In the genomic region with DNA sequence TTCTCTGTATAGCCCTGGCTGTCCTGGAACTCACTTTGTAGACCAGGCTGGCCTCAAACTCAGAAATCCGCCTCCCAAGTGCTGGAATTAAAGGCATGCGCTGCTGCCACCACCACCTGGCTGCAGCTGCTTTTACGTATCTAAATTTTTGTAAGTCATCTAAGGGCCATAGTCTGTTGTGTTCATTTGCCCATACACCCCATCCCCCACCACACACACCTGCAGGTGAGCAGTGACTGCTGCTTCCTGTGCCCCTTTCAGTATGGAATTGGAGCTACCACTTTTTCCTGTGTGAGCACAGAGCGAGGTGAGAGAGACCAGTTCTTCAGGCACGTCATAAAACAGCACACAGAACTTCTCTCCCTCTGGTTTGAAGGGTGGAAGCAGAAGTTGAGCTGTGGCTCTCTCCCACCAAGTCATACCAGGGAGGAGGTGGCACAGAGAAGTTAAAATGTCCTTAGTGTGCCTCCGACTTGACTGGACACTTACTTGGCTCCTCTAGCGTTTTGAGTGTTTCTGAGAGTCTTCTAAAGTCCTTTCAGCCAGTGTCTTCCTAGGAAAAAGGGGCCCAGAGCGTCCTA, we compare ENCODE assay signal across 15 mouse cellular contexts. TPM values are rescaled to one million over a fixed set of nuclear protein-coding genes. Genes with fewer than 3 reads are reported as not detected.
A peak's percentile ranks its signal among the peaks of the same experiment; 100 is the strongest.
DNase-seq lines count a peak whose midpoint lies in the region; ATAC-seq and TF ChIP-seq lines count a peak whose summit lies in the region.
"Had no signal": no experiment of that assay in that cellular context is flagged by ENCODE, and none has a peak within 500 bp of the region (broad histone marks: within the 10 kb centered on the region; RNA-seq: fewer than 3 reads in every experiment).

No protein-coding gene starts in this region.

- H3K36me3 ChIP-seq in kidney, embryonic 14.5 days (ENCODE audit: control insufficient read depth, insufficient read depth, low read length): no peaks in the 10 kb centered on the region
- no peaks in the 10 kb centered on the region for H3K36me3 ChIP-seq in stomach, embryonic 16.5 days (ENCODE audit: control insufficient read depth, insufficient read depth, low read length)
- H3K36me3 ChIP-seq: embryonic facial prominence, embryonic 13.5 days; neural tube, embryonic 13.5 days had no signal

- H3K4me2 ChIP-seq in kidney, embryonic 14.5 days (replicated peaks; ENCODE audit: low read depth, low read length): no peak overlapping the region
- H3K4me2 ChIP-seq in stomach, embryonic 16.5 days (ENCODE audit: low read depth, low read length): no peak overlapping the region
- H3K4me2 ChIP-seq: embryonic facial prominence, embryonic 13.5 days; neural tube, embryonic 13.5 days had no signal

- ATAC-seq in kidney, embryonic 14.5 days (ENCODE audit: low FRiP score, low TSS enrichment): no peak
- peak; percentile 63 to 72 for ATAC-seq in hematopoietic stem cell, adult 5-6 weeks (replicated peaks in 1 of 2; ENCODE audit: insufficient read depth in 1 of 2, low FRiP score in 2 of 2, low TSS enrichment in 1 of 2, low read depth in 1 of 2, poor library complexity in 2 of 2, severe bottlenecking in 2 of 2)
- ATAC-seq in stomach, embryonic 16.5 days (ENCODE audit: insufficient read depth, low FRiP score): no peak
- ATAC-seq in activated CD4-positive, CD25-positive, alpha-beta regulatory T cell, adult 4 months: no peak
- ATAC-seq: hindbrain, postnatal 0 days; Patski had no signal

- peak overlapping the region; percentile 1; the same call in 1 of the 2 replicates for H3K27ac ChIP-seq in kidney, embryonic 14.5 days (ENCODE audit: low read depth, low read length)
- peak overlapping the region; percentile 50 for H3K27ac ChIP-seq in bone marrow, adult 2 months (ENCODE audit: control insufficient read depth, insufficient read depth, low read depth, low read length, poor library complexity)
- peak overlapping the region; percentile 26; the same call in 1 of the 2 replicates for H3K27ac ChIP-seq in stomach, embryonic 16.5 days (ENCODE audit: low read length)
- H3K27ac ChIP-seq: embryonic facial prominence, embryonic 13.5 days; hindbrain, postnatal 0 days; neural tube, embryonic 13.5 days had no signal

- no peak for TF ChIP-seq CTCF in bone marrow, adult 2 months (IDR thresholded peaks at IDR 0.05; ENCODE audit: control insufficient read depth, insufficient read depth, low read length)

- H3K9ac ChIP-seq in kidney, embryonic 14.5 days (ENCODE audit: low read depth, low read length): no peak overlapping the region
- no peak overlapping the region for H3K9ac ChIP-seq in stomach, embryonic 16.5 days (ENCODE audit: low read length)
- H3K9ac ChIP-seq: embryonic facial prominence, embryonic 13.5 days; neural tube, embryonic 13.5 days had no signal

- H3K9me3 ChIP-seq in kidney, embryonic 14.5 days (ENCODE audit: control insufficient read depth, low read length): no peaks in the 10 kb centered on the region
- no peaks in the 10 kb centered on the region for H3K9me3 ChIP-seq in stomach, embryonic 16.5 days (replicated peaks; ENCODE audit: control insufficient read depth, low read length)
- H3K9me3 ChIP-seq: embryonic facial prominence, embryonic 13.5 days; neural tube, embryonic 13.5 days had no signal

- 70% methylated on average over 8 of the region's 8 CpGs for WGBS in kidney, embryonic 14.5 days
- WGBS in bone marrow, adult 2 months: 35% methylated on average over 8 of the region's 8 CpGs
- 69% methylated on average over 8 of the region's 8 CpGs for WGBS in stomach, embryonic 16.5 days

- no peak overlapping the region for H3K4me3 ChIP-seq in kidney, embryonic 14.5 days (ENCODE audit: low read length)
- no peak overlapping the region for H3K4me3 ChIP-seq in bone marrow, adult 2 months (replicated peaks; ENCODE audit: control insufficient read depth, low read depth, low read length)
- H3K4me3 ChIP-seq in stomach, embryonic 16.5 days (replicated peaks; ENCODE audit: low read length): no peak overlapping the region
- H3K4me3 ChIP-seq: embryonic facial prominence, embryonic 13.5 days; neural tube, embryonic 13.5 days had no signal

- H3K4me1 ChIP-seq in kidney, embryonic 14.5 days (ENCODE audit: control insufficient read depth, insufficient read depth, low read length): peaks cover 11% of the 10 kb centered on the region
- peaks cover 6% of the 10 kb centered on the region for H3K4me1 ChIP-seq in bone marrow, adult 2 months (ENCODE audit: control insufficient read depth, insufficient read depth, low read length)
- peaks cover 14% of the 10 kb centered on the region for H3K4me1 ChIP-seq in stomach, embryonic 16.5 days (ENCODE audit: control insufficient read depth, insufficient read depth, low read length)
- H3K4me1 ChIP-seq: neural tube, embryonic 13.5 days had no signal

- no peak for TF ChIP-seq POLR2A in bone marrow, adult 2 months (IDR thresholded peaks at IDR 0.05; ENCODE audit: borderline replicate concordance, control insufficient read depth, low read depth, low read length)

- no peak for DNase-seq in kidney, adult 18-20 months
- no peak for DNase-seq in layer of hippocampus, adult 18-20 months (ENCODE audit: low spot score in 2 of 2)
- no peak for DNase-seq in embryo, embryonic 11 days
- DNase-seq: adrenal gland, adult 2 months; cerebellum, postnatal 14 days; midbrain, embryonic 14.5 days had no signal

- no peaks in the 10 kb centered on the region for H3K27me3 ChIP-seq in kidney, embryonic 14.5 days (ENCODE audit: control insufficient read depth, insufficient read depth, low read length)
- no peaks in the 10 kb centered on the region for H3K27me3 ChIP-seq in stomach, embryonic 16.5 days (ENCODE audit: control insufficient read depth, insufficient read depth, low read length)
- H3K27me3 ChIP-seq: embryonic facial prominence, embryonic 13.5 days; neural tube, embryonic 13.5 days; Patski had no signal

RNA-seq across cellular contexts. Expression of a gene that starts 36.4 kb away (rescaled TPM):
- polyA plus RNA-seq in kidney, embryonic 14.5 days (2014; fragmentation: Nextera tagmentation; extraction: Ambion mirVana): 12.5 and 20.3 TPM in 2 replicates
- 8.9 and 14.9 TPM in 2 replicates for polyA plus RNA-seq in bone marrow, adult 2 months (2011; ENCODE audit: insufficient read depth, insufficient read length, low replicate concordance, missing spikeins)
- 14.9 and 17.4 TPM in 2 replicates for total RNA-seq in hematopoietic stem cell, adult 5-6 weeks (2017)
- 28.0 and 30.4 TPM in 2 replicates for polyA plus RNA-seq in stomach, embryonic 16.5 days (2015; fragmentation: Nextera tagmentation; extraction: Ambion mirVana)
- total RNA-seq in layer of hippocampus, adult 18-20 months (2021): 10 to 100 TPM; 53.9 to 56.4 TPM
- polyA plus RNA-seq in activated CD4-positive, CD25-positive, alpha-beta regulatory T cell, adult 4 months (2017; shearing (Covaris generic)): under 1 TPM; 0.06 to 0.09 TPM

Comparison
In these comparisons a context has a peak if more than half of its experiments do, and no peak if none do; other contexts are left out.
1. ATAC-seq: peak in hematopoietic stem cell, adult 5-6 weeks (2 of 2); none in kidney, embryonic 14.5 days (single experiment), stomach, embryonic 16.5 days (single experiment) and activated CD4-positive, CD25-positive, alpha-beta regulatory T cell, adult 4 months (single experiment).
2. Peak in every context shown above with its lines, with median percentiles within 50 percentile points of each other: H3K27ac ChIP-seq.